Mouse (Mus musculus) 3134 (cell line): ENCODE measurements at regions not wholly inside any gene's neighbourhood (a gene's known extent, or its start where the extent isn't known, plus 50 kb on each side); places are given as distances from the start of the nearest gene placed in this dataset.

Experiments used
- DNase-seq: peaks from one replicate; pipeline ENCODE4 v3.0.0-alpha.2; 2011; ENCODE audit warnings: low spot score; ENCODE audit not compliant: insufficient read length; ENCODE audit errors: extremely low read depth

DNA sequence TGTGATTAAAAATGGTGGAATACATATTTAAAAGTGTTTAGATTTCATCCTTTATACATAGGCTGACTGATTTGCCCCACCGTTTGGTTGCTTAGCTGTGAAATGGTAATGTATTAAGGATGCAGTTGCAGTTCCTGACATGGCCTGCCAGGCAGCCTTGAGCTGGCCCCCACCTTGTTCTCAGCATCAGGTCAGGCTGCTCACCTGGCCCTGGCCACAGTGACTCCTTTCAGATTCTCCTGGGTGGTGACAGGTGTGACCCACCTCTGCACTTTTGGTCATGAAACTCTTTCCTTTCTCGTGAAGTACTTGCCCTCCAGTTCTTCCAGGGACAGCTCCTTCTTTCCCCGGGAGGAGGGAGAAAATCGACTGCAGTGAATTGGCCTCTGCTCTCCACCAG is 315.5 kb downstream of the Gm11011 start:
- DNase-seq = no peak

DNA sequence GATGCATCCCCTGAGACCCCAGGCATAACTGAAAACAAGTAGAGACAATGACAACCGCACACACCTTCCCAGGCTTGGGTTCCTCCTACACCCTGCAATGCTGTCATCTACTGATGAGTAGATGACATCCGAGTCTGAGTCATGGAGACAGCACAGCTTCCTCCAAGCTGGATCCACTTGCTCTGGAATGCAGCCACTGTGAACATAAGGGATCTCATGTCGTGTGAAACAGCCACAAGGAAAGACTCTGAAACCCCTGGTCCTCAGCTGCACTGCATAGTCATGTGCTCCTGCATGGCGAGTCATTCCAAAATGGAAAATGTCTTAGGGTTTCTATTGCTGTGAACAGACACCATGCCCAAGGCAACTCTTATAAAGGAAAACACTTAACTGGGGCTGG is 305.2 kb upstream of the Zfp64 start:
- no peak for DNase-seq

DNA sequence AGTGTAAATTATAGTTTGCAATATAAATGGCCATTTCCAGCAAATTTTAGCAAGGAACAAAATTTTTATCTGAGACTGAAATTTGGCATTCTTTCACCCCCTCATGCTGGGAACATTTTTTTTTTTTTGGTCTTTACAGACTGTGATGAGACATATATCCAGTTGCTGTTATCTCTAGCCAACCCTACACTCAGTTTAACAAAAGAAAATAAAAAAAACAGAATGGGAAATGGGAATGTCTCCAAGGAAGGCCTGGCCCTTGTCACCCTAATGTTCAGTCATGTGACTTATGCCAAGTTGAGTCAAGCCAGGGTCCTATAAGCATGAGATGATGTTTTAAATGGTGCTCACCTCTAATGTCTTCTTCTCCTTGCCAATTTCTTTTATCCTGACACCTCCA is 289.2 kb upstream of the Zfp64 start:
- no peak for DNase-seq

DNA sequence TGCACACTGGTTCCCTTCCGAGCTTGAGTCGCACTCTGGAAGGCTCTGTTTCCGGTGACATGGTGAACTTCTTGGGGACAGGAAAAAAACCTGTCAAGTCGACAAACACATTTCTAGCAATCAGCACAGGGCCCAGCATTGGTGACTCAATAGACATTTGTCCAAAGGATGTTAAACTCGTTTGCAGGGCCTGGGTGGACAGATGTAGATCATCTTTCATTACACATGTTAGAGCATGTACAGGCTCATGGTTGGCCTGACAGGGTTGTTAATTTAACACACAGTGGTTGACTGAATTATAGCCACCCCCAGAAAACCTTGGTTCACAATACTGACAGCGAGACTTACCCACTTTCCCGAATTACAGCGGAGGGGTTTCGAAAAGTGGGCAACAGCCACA is 288.6 kb upstream of the Zfp64 start:
- DNase-seq = no peak

DNA sequence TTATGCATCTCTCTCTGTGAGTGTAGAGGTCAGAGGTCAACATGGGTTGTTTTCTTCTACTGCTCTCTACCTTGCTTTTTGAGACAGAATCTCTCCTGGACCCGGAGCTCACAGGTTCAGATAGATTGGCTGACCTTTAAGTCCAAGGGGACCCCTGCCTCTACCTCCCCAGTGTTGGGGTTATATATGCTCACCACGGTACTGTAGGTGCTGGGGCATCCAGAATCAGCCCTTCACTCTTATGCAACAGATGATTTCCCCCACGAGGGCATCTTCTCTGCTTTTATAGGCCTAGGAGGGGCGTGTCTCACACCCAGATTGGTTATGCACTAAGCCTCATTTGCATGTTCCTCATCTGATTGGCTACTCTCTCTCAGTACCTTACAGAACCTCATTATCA is 282.5 kb upstream of the Zfp64 start:
- DNase-seq = no peak

DNA sequence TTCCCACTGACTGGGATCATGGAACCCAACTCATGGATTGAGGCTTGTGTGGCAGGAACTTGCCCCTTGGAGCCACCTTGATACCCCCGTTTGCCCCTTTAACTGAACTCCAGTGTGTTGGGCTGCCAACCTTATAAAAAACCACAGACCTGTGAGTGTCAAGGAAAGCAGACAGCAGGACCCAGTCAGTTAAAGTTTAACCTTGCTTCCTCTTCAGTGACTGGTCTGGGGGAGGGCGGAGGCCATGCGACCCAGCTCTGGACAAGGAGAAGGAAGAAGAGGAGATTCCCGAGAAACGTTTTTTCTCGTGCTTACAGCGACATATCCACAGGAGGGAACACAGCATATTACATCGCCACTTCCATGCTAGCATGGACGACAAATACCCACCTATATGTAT is 281.9 kb upstream of the Zfp64 start:
- DNase-seq = no peak

DNA sequence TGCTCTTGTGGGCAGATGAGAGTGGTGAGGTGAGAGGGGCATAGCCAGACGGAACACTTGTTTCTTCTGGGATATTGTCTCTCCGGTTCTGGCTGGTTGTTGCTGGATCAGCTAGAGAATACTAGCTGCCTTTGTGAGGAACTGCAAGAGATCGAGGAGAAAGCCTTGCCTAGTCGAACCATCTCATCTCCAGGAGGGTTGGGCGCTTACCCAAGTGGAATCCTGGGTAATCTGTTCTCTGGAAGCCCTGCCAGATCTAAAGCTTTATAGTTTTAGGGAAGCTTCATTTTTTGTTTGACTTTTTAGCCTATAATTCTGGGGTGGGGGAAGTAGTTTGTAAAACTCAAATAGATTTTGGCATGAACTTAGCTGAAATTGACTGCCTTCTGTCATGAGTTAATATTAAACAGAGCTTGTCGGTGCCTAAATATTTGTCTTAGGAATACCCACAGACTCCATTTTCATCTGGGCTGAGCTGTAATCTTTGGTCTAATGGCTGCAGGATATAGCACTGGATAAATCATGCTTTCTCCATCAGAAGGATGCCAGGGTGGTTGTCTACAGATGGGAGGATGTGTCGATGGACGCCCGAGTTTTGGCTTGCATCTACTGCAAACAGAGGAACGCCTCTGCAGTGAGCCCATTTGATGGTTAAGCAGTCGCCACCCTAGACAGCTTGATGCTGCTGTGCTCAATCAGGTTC is 279.1 kb upstream of the Zfp64 start:
- DNase-seq = no peak

DNA sequence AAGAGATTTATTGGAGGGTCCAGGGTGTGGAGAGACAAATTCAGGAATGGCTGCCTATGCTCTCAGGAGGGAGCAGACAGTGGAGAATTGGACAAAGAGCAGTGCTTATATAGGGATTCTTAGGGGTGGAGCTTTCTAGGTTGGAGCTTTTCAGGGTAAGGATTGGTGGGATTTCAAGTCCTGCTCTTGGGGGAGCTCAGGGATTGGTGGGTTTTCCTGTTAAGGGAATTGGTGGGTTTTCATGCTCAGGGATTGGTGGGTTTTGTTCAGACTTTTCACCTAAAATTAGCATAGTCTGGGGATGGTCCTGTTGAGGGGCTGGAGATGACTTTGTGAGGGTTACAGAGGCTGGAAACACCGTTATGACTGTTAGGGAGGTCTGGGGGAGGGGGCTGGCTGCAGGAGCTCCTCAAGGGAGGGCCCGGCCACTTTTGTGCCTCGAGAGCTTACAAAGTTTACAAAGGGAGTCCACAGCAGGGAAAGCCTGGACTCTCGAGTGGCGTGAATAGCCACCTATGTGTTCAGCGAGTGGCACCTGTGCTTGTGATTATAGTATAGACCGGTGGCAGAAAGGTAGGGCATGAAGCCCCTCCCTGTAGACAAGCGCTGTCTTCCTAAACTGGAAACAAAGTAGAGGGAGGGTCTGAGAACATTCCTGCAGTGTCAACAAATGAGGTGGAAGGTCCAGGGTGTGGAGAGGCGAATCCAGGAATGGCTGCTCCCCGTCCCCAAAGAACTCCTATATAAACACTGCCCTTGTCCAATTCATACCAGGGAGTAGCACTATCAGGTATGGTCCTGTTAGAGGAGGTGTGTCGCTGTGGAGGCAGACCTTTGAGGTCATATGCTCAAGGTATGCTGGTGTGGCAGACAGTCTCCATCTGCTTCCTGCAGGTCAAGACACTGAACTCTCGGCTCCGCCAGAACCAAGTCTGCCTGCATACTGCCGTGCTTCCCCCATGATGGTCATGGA is 278.1 kb upstream of the Zfp64 start:
- no peak for DNase-seq

DNA sequence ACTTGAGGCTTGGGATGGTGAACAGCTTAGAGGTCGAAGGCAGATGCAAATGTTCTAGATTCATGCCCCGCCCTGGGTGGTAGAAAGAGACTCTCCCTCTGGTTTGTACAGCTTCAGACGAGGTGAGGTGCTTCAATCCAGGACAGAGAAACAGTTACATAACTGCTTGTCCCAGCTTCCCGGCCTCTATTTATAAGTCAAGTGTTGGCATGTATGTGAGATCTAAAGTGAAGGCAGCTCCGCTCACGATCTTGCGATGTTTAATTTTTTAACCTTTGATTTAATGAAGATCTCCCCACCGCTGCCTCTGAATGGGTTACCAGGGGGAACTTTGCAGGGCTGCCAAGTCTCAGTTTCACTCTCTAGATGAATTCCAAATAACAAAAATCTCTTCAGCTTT is 266.9 kb upstream of the Zfp64 start:
- no peak for DNase-seq

DNA sequence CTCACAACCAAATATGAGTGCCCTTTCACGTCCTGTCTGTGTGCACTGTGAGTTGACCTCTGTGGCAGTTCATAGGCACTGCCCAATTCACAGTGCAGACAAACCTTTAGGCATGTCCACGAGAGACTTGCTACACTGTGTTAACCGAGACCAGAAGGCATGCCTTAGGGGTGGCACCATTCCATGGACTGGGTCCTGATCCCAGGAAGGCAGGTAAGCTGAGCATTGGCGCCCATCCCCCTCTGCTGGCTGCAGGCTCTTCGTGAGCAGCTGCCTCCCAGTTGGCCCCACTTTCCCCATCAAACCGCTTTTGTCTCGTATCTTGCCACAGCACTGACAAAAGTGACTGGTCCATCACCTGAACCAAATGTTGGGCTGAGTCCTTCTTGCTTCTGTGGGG is 265.8 kb upstream of the Zfp64 start:
- DNase-seq = no peak

DNA sequence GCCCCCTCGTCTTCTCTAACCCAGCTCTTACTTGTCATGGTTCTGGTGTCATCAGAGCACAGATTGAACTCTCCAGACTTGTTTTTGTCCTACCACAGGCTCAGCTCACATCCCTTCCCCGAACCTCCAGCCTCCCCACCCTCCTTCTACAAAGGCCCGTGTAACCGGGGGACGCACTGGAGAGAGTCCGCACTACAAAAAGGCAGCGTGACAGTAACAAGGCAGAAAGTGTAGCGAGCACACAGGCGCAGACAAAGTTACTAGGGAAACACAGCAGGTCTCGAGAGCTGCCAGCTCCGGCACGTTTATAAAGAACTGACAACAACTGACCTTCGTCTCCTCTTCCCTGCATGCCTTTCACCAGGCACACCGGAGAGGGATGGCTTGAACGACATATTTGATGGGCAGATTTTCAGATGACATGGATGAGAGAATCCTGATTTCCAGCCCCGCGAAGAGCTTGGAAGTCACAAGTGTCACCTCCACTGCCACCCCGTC is 260.2 kb upstream of the Zfp64 start:
- DNase-seq = no peak

DNA sequence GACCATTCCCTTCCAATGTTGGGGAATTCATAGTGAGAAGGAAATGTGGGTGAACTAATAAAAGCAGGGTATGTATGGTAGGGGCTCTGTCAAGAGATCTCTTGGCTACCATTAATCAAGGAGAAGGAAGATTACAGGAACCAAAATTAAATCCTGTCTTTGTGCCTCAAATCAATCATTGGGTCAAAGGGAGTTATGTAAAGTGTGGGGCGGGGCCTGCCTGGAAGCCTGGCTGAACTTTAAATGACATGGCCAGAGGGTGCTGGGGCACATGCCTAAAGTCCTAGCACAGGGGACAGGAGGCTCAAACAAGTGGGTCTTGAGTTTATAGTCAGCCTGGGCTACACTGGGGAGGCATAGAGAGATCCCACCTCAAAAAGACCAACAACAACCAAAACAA is 259.0 kb upstream of the Zfp64 start:
- DNase-seq = no peak

DNA sequence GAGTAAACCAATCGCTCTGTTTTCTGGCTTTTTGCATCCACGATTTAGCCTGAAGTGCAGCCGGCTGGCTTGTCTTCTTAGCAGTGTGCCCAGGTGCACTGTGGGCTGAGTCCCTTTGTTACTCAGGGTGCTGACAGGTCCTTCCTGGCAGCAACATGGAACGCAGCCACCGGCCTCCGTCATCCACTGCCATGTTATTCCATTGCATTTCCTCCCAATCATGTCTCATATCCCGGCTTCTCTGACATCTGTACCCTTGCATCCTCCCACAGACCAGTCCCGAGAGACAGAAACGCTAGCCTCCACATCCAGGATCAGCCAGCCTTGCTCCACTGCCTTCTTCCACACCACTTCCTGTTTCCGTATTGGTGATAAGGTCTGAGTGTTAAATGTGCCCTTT is 257.9 kb upstream of the Zfp64 start:
- DNase-seq = no peak

DNA sequence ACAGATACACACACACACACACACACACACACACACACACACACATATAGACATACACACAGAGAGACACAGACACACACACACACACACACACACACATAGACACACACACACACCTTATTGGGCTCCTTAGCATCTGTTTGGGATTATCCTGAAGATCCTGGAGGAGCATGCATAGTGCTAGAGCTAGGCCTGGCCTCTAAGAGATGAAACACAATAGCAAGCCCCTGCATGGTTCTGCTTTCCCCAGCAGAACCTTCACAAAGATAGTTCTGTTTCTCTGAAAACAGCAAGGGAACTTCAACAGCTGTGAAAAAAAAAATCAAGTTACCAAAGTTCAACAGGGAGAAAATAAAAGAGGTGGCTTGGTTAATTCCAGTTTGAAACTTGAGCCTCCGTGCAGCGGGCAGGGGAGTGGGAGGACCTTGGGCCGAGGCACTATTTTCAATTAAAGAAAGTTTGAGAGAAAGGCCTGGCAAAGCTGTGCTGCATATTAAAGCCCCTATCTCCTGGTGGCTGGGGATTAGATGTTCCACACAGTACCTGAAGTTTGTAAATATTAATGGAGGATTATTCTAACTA is 257.4 kb upstream of the Zfp64 start:
- no peak for DNase-seq

DNA sequence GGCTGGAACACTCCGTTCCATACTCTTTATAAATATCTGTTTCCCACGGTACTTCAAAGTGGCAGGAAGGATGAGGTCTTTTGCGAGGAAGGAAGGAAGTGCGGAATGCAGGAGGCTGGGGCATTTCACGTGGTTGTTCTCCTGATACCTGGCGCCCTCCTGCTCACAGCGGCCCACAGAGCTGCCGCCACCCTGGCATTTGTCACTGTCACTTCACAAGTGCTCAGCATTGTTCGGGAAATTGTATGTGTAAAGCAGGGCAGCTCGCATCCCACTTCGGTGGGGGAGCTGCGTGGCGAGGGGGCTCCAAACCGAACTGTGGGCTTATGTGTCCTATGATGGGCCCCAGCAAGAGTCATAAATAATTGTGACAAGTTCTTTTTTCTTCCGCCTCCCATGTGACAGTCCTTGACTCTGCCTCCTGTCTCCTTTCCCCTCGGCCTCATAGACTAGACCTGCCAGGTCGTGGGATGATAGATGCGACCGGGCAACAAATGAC is 248.9 kb upstream of the Zfp64 start:
- no peak for DNase-seq

DNA sequence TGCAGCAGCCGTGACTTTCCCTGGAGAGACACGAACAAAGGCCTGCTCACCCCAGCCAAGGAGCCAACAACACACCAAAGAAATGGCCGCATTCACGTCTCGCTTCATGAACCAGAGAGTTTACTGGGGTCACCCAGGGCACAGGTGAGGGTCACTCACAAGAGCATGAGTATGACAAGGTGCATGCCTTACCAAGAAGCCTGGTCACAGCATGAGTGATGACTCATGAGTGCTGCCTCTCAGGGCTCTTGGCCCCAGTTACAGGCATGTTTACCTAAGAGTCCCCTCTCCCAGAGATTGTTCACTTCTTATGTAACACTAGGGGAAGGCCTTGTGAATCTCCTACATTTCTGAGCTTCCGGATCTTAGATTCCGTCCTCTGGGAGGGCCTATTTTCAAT is 236.6 kb upstream of the Zfp64 start:
- no peak for DNase-seq

DNA sequence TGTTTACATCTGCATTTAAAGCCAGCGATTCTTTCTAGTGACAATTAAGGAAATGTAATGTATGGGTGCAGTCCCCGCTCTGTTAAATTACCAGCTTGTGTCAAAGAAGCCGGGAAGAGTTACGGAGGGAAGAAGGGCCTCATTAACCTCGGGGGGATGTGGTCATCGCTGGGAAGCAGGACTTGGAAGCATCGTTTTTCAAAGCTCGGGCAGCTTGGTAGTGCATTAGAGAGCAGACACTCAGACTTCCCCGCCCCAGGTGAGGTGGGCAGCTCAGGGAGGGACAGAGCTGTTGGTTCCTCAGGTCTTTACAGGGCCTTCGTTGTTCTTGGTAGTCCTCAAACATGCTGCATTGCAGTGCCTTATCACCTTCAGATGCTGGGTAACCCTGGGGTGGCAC is 236.1 kb upstream of the Zfp64 start:
- DNase-seq = no peak

DNA sequence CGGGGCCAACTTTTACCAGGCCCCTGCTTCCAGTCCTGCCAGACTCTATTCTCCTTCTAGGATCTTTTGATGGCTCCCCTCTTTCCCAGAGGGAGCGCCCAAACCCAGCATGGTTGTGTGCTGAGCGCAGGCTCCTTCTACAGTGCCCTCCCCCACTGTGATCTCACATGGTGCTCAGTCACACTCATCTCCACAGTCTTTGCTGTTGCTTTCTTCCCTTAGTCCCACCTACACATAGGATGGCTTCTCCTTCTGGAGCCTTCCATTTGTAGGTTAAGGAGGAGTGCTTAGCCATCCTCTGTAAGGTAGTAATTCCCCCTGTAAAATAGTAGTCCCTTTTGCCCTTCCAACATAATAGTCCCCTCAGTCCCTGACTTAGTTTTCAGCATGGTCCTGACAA is 222.2 kb upstream of the Zfp64 start:
- DNase-seq = no peak

DNA sequence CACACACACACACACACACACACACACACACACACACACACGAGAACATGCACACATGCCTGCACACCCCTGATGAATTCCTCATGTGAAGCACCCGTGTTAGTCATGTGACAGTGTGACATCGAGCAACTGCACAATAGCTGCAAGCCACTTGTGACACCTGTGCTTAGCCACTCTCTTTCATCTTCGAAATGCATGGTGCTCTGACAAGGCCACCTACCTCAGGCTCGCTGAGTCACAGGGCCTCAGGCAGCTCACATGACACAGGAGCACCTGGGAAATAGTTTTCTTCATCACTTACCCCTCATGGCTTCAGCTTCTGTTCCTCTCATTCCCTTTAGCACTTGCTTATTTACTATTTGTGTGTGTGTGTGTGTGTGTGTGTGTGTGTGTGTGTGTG is 213.4 kb upstream of the Zfp64 start:
- no peak for DNase-seq

DNA sequence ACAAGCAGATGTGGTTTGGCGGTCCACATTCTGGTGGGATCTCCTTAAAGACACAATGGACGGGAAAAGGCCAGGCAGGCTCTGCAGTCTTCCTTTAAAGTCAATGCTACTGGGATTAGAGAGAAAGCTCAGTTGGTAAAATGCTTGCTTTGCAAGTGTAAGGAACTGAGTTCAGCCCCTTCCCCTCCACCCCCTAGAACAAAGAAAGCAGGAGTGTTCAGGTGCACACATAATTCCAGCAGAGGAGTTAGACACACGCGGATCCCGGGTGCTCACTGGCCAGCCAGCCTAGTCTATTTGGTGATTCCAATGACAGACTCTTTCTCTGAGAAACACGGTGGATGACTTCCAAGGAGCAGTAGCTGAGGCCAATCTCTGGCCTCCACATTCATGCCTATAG is 213.0 kb upstream of the Zfp64 start:
- DNase-seq = no peak

DNA sequence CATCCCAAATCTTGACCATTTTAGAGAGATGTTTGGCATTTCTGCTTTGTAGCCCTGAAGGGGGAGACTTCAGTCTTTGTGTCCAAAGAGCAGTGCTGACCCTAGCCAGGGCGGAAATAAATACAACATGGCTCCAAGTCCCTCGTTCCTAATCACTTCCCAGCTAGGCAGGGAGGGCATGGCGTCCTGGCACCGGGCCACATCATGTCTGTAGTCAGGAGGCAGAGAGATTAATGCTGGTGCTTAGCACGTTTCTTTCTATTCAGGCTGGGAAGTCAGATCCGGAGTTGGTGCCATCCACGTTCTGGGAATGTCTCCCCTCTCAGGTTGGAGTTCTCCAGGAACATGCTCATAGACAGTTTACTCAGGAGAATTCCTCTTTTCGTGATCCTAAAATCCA is 206.3 kb upstream of the Zfp64 start:
- no peak for DNase-seq
